Mouse (Mus musculus): ENCODE data around the gene Ppt2.

GRCm38 (mm10) chr17:34649106-34649864 is 21.0 kb upstream of the Ppt2 start:
- TF ChIP-seq CTCF (IDR thresholded peaks at IDR 0.05; ENCODE audit: control insufficient read depth, insufficient read depth, insufficient read length) (no peak), MAX (IDR thresholded peaks at IDR 0.05) (no peak), MYOG (IDR thresholded peaks at IDR 0.05; ENCODE audit: control insufficient read depth, extremely low read depth, insufficient read length) (no peak)

All from C2C12 (cell line).